Mouse (Mus musculus) gastrocnemius, adult 2 months (tissue): ENCODE results near the gene C3ar1. TPM values are rescaled to one million over a fixed set of nuclear protein-coding genes. Genes with fewer than 3 reads are reported as not detected.

ENCODE experiments used
- DNase-seq: peaks from one replicate; pipeline ENCODE4 v3.0.0; 2022
- H3K27ac ChIP-seq: fragments of 200-600 bp; 2 replicates; pipeline ENCODE4 v1.8.1; 2022; ENCODE audit warnings: mild to moderate bottlenecking
- H3K4me3 ChIP-seq: fragments of 200-600 bp; 2 replicates; pipeline ENCODE4 v1.8.1; 2022; ENCODE audit warnings: mild to moderate bottlenecking, moderate library complexity
- CTCF ChIP-seq: fragments of 200-600 bp; IDR thresholded peaks from 2 replicates; pipeline ENCODE4 v1.8.1; 2022; ENCODE audit warnings: antibody characterized with exemption, mild to moderate bottlenecking, moderate library complexity
- intact Hi-C: fragments of 180-260 bp; cut with DNase I; formaldehyde crosslinking; loops from one replicate; pipeline ENCODE4 v1.15.1; 2025
- total RNA-seq, 2 experiments: library from RNA; stranded (reverse); gene quantifications; 2 replicates each; pipeline ENCODE4 v1.2.3; 2021

Gene C3ar1
- total RNA-seq, 2 experiments from 2014 or later = 0.41 to 0.67 TPM

DNA sequence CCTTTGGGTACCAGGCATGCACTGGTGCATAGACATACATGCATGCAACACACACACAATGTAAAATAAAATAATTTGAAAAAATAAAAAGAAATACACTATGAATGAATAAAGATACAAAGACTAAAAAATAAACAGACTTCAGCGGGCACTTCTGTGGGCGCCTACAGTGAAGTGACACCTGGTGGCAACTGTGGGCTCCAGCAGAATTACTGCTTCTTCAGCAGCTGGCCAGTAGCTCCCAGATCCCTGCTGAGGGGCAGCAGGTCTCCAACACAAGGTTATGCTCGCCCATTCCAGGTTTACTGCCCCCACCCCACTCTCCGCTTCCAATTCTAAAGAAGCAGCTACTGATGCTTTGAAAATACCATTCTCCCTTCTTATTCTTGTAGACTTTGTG lies 12.0 kb upstream of the C3ar1 start:
- TF ChIP-seq CTCF = peak; percentile 41; the same call in 1 of the 2 replicates
- no peak overlapping the region for H3K27ac ChIP-seq
- DNase-seq = no peak
- intact Hi-C loops = no loop called here
- no peak overlapping the region for H3K4me3 ChIP-seq

- no peak for TF ChIP-seq CTCF
- no peak for DNase-seq
- no peak overlapping the region for H3K4me3 ChIP-seq
- H3K27ac ChIP-seq = no peak overlapping the region
- intact Hi-C loops = no loop called here
These were observed 6.9 kb upstream of the C3ar1 start for GRCm38 (mm10) chr6:122862871-122863270.

- no peak overlapping the region for H3K4me3 ChIP-seq
- H3K27ac ChIP-seq = no peak overlapping the region
- no peak for DNase-seq
- intact Hi-C loops = no loop called here
- TF ChIP-seq CTCF = peak; percentile 28; the same call in 1 of the 2 replicates
These were observed 6.5 kb upstream of the C3ar1 start for GRCm38 (mm10) chr6:122862434-122862833.

DNA sequence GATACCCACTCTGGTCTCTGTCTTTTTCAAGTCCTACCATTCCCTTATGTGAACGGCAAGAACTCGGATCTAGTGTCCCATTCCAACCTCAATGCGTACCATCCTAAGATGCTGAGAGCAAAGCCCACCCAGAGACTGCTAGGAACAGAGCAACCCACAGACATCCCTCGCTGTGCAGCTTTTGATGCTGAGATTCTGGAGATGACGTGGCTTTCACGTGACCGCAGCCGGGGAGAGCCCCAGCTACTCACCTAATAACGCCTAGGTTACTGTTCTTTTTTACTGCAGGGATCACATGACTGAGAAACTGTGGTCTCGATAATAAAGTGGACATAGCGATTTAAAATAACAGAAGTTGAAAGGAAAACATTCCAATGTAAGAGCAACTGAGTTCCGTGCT lies 1.4 kb downstream of the C3ar1 start:
- H3K27ac ChIP-seq = no peak overlapping the region
- TF ChIP-seq CTCF = no peak
- intact Hi-C loops = no loop called here
- DNase-seq = no peak
- H3K4me3 ChIP-seq = peak overlapping the region; percentile 29; the same call in 1 of the 2 replicates

DNA sequence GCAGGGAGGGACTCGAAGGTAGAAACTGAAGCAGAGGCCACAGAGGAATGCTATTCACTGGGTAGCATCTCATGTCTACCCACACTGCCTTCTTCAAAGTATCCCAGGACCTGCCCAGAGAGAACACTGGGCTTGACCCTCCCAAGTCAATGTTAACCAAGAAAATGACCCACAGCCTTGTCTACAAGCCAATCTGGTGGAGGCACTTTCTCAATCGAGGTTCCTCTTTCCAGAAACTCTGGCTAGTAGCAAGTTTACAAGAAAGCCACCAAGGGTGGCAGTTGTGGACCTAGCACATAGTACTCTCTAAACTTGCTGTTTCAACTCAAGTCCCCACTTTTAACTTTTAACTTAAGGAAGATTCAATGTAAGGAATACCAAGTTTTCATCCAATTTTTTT lies 3.3 kb downstream of the C3ar1 start:
- Histone ChIP-seq H3K27ac (no peak overlapping the region), H3K4me3 (peak overlapping the region; percentile 11; the same call in 1 of the 2 replicates)
- intact Hi-C loops = no loop called here
- TF ChIP-seq CTCF = no peak
- DNase-seq = no peak

DNA sequence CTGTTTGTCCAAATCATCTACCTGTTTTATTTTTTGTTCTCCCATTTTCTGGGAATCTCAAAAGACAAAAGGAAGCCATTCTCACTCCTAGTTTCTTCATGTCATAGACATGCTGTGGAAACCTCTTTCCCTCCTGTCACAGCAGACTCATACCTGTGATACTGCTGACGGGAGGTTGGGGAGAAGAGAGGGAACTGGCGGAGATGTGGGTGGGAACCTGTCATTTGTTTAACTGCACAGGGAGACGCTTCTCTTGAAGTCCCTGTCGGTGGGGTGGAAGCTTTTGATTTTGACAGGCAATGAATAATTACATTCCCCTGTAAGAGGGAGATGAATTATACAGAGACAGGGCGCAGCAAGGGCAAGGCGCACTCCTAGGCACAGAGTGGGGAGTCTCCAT lies 12.2 kb downstream of the C3ar1 start:
- Histone ChIP-seq H3K27ac (no peak overlapping the region), H3K4me3 (no peak overlapping the region)
- no peak for TF ChIP-seq CTCF
- no peak for DNase-seq
- intact Hi-C loops = no loop called here

DNA sequence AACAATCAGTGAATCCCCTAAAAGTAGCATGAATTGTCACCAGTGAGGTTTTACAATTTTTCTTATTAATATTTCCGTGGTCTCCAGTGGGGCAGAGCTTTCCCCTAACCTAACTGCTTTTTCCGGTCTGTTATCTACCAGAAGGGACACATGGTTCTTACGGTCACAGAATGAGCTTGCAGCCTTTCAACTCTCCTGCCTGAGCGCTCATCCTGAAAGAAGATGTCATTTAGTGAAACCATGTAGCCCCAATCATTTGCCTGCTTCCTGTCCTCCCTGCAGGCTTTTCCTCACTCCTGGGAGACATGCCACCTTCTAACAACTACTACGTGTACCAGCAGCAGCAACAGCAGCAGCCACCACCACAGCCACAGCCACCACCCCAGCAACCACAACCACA lies 18.4 kb downstream of the C3ar1 start:
- intact Hi-C loops = no loop called here
- no peak overlapping the region for H3K27ac ChIP-seq
- no peak for TF ChIP-seq CTCF
- no peak overlapping the region for H3K4me3 ChIP-seq
- DNase-seq = no peak

- DNase-seq = no peak
- Histone ChIP-seq H3K4me3 (no peak overlapping the region), H3K27ac (no peak overlapping the region)
- TF ChIP-seq CTCF = no peak; the same call in 1 of the 2 replicates
- intact Hi-C loops = no loop called here
These were observed 19.0 kb downstream of the C3ar1 start for GRCm38 (mm10) chr6:122836974-122837373.

DNA sequence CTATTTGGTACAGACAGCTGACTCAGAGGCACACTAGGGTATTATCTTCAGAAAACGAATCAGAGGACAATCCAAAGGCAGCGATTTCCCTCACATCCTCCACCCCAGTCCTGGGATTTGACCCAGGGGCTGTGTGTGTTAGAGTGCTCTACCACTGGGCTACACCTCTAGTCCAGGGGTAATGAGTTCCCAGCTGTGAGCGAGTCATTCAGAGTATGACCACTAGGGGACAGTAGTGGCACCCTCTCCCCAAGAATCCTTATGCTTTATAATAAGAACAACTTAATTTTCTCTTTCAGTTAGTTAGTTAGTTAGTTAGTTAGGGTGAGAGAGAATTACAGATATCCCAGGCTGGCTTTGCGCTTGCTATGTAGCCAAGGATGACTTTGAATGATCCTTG lies 21.6 kb downstream of the C3ar1 start:
- TF ChIP-seq CTCF = peak; percentile 87
- DNase-seq = no peak
- intact Hi-C loops = no loop called here
- Histone ChIP-seq H3K27ac (no peak overlapping the region), H3K4me3 (no peak overlapping the region)

DNA sequence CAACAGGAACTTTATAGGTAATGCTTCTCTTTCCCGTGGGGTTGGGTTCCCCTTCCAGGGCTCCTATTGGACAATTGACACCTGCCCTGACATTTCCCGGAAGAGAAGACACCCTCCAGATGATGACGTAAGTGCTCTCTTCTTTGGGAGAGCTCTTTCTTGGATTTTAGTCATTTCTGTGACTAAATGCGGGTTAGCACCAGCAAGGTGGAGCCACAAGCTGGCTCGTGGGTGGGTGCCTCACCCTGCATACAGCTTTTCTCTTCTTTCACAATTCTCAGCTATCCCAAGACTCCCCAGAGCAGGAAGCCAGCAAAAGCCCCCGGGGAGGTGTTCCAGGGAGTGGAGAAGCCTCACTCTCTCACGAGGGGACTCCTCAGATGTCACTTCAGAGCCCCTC lies 23.1 kb downstream of the C3ar1 start:
- DNase-seq = no peak
- no peak for TF ChIP-seq CTCF
- Histone ChIP-seq H3K27ac (no peak overlapping the region), H3K4me3 (no peak overlapping the region)
- intact Hi-C loops = no loop called here

GRCm38 (mm10) chr6:122828086-122828485 lies 27.9 kb downstream of the C3ar1 start:
- no peak for DNase-seq
- intact Hi-C loops = loop anchor here (5.0 kb wide), 1 partner anchor 44 kb away; the partner anchor contains the start of gene Necap1
- TF ChIP-seq CTCF = peak; percentile 53
- H3K27ac ChIP-seq = no peak overlapping the region
- no peak overlapping the region for H3K4me3 ChIP-seq

GRCm38 (mm10) chr6:122825923-122826742 lies 29.8 kb downstream of the C3ar1 start:
- peak; percentile 79 for DNase-seq
- intact Hi-C loops = loop anchor here (5.0 kb wide), 1 partner anchor 46 kb away; the partner anchor contains the start of gene Necap1
- Histone ChIP-seq H3K4me3 (peak overlapping the region; percentile 74), H3K27ac (peak overlapping the region; percentile 97)
- TF ChIP-seq CTCF = no peak

- Histone ChIP-seq H3K4me3 (peak overlapping the region; percentile 4; the same call in 1 of the 2 replicates), H3K27ac (peak overlapping the region; percentile 97)
- intact Hi-C loops = loop anchor here (5.0 kb wide), 1 partner anchor 47 kb away; the partner anchor contains the start of gene Necap1
- no peak for TF ChIP-seq CTCF
- DNase-seq = no peak
These were observed 30.8 kb downstream of the C3ar1 start for GRCm38 (mm10) chr6:122825166-122825565.

- Histone ChIP-seq H3K4me3 (peak overlapping the region; percentile 43), H3K27ac (peak overlapping the region; percentile 97)
- no peak for TF ChIP-seq CTCF
- peak; percentile 72 for DNase-seq
- intact Hi-C loops = no loop called here
These were observed 31.9 kb downstream of the C3ar1 start for GRCm38 (mm10) chr6:122824086-122824485.
